ENCODE assay signal across 8 mouse cellular contexts in the genomic region with DNA sequence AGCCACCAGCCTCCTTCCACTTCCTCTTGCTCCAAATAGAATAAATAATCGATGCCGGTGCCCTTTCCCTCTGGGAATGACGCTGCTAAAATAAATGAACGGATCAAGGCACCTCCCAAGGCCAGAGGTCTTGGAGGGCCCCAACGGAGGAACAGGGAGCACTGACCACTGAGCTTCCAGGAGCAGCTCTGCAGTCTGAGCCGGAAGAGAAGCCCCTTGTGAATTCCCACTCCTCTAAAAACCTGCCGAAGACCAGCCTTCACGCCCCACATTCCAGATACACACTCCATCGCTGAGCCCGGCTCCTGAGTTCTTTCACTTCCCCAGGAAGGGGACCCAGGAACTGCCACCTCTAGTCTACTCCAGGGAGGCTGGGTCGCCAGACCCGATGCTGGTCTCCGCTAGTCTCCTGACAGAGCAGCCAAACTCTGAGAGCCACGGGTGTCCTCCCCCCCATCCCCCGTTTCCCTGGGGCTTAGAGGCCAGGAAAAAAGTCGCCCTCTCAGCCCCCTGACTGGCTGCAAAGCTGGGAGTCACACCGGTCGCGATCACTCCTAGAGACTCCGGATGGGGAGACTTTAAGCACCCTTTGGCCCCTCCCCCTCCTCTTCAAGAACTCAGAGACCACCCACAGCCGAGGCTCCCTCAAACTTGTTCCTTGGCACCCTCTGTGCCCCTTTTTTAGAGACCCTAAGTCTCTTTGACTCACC. TPM values are rescaled to one million over a fixed set of nuclear protein-coding genes. Genes with fewer than 3 reads are reported as not detected.
DNase-seq lines count a peak whose midpoint lies in the region; ATAC-seq and TF ChIP-seq lines count a peak whose summit lies in the region.

No protein-coding gene starts in this region.

- peaks cover 4% of the 10 kb centered on the region; the same call in 1 of the 2 replicates for H3K4me1 ChIP-seq in hindbrain, postnatal 0 days (ENCODE audit: insufficient read depth, low read length)
- peaks cover 19% of the 10 kb centered on the region for H3K4me1 ChIP-seq in liver, embryonic 16.5 days (ENCODE audit: control insufficient read depth, low read depth, low read length)
- H3K4me1 ChIP-seq in neural tube, embryonic 13.5 days (replicated peaks), result peaks cover 28% of the 10 kb centered on the region

- H3K4me3 ChIP-seq in hindbrain, postnatal 0 days (ENCODE audit: low read length), result peak overlapping the region; percentile 79
- peak overlapping the region; percentile 70 for H3K4me3 ChIP-seq in liver, embryonic 16.5 days (ENCODE audit: low read depth, low read length)
- peak overlapping the region; percentile 83 for H3K4me3 ChIP-seq in neural tube, embryonic 13.5 days

- peak overlapping the region; percentile 91 for H3K9ac ChIP-seq in hindbrain, postnatal 0 days (replicated peaks; ENCODE audit: low read length)
- peak overlapping the region; percentile 66 for H3K9ac ChIP-seq in liver, embryonic 16.5 days (ENCODE audit: low read depth, low read length)
- peak overlapping the region; percentile 94 for H3K9ac ChIP-seq in neural tube, embryonic 13.5 days

- H3K4me2 ChIP-seq in hindbrain, postnatal 0 days (ENCODE audit: low read depth, low read length), result peak overlapping the region; percentile 93
- peak overlapping the region; percentile 85 for H3K4me2 ChIP-seq in liver, embryonic 16.5 days (ENCODE audit: low read depth, low read length)
- H3K4me2 ChIP-seq in neural tube, embryonic 13.5 days, result peak overlapping the region; percentile 93

- H3K36me3 ChIP-seq in hindbrain, postnatal 0 days (ENCODE audit: insufficient read depth, low read length), result no peaks in the 10 kb centered on the region
- no peaks in the 10 kb centered on the region for H3K36me3 ChIP-seq in liver, embryonic 16.5 days (ENCODE audit: control insufficient read depth, insufficient read depth)
- H3K36me3 ChIP-seq in neural tube, embryonic 13.5 days, result peaks cover 10% of the 10 kb centered on the region

- no peaks in the 10 kb centered on the region for H3K27me3 ChIP-seq in hindbrain, postnatal 0 days (ENCODE audit: insufficient read depth, low read length)
- no peaks in the 10 kb centered on the region for H3K27me3 ChIP-seq in liver, embryonic 16.5 days (ENCODE audit: control insufficient read depth, insufficient read depth, low read depth, low read length)
- no peaks in the 10 kb centered on the region for H3K27me3 ChIP-seq in neural tube, embryonic 13.5 days

- peak; percentile 63 to 86 for DNase-seq in adrenal gland, adult (ENCODE audit: inconsistent age in 2 of 2, low spot score in 1 of 2)
- DNase-seq in adrenal gland, postnatal 4 days (ENCODE audit: low spot score in 2 of 2), result no peak
- peak; percentile 74 for DNase-seq in ZHBTc4 (ENCODE audit: low read depth, low spot score)
- DNase-seq in hindbrain, postnatal 0 days (ENCODE audit: low spot score), result peak; percentile 60
- no peak for DNase-seq in natural killer cell, adult 2 months (ENCODE audit: low spot score in 2 of 2)

- no peak for TF ChIP-seq CTCF in hindbrain, postnatal 0 days (IDR thresholded peaks at IDR 0.05; ENCODE audit: low read depth)

- WGBS in hindbrain, postnatal 0 days, result 0% methylated on average over 21 of the region's 21 CpGs
- WGBS in liver, embryonic 16.5 days (ENCODE audit: insufficient replicate concordance), result 2% methylated on average over 21 of the region's 21 CpGs
- WGBS in neural tube, embryonic 13.5 days, result 2% methylated on average over 21 of the region's 21 CpGs

- H3K27ac ChIP-seq in hindbrain, postnatal 0 days, result peak overlapping the region; percentile 95
- peak overlapping the region; percentile 29; the same call in 1 of the 2 replicates for H3K27ac ChIP-seq in liver, embryonic 16.5 days (ENCODE audit: low read length)
- H3K27ac ChIP-seq in neural tube, embryonic 13.5 days (replicated peaks), result peak overlapping the region; percentile 92

- no peaks in the 10 kb centered on the region for H3K9me3 ChIP-seq in hindbrain, postnatal 0 days (ENCODE audit: low read length)
- no peaks in the 10 kb centered on the region for H3K9me3 ChIP-seq in liver, embryonic 16.5 days (replicated peaks; ENCODE audit: control insufficient read depth, low read length)
- peaks cover 6% of the 10 kb centered on the region; the same call in 1 of the 2 replicates for H3K9me3 ChIP-seq in neural tube, embryonic 13.5 days

- ATAC-seq in erythroblast, adult 5-6 weeks (replicated peaks; ENCODE audit: low FRiP score, poor library complexity, severe bottlenecking), result 0 out of 2 replicates have a peak, but pooled peaks have one; percentile 16
- peak; percentile 6 for ATAC-seq in hindbrain, postnatal 0 days
- ATAC-seq in liver, embryonic 16.5 days (ENCODE audit: low read depth), result no peak
- ATAC-seq in neural tube, embryonic 13.5 days (ENCODE audit: low read depth), result peak; percentile 30

RNA-seq across cellular contexts. Expression of a gene that starts 1.2 kb away (rescaled TPM):
- total RNA-seq in adrenal gland, postnatal 4 days (2021), result 100 to 1,000 TPM in 1 of 2 experiments, 10 to 100 TPM in 1; 93.5 to 104 TPM
- 3.3 and 29.0 TPM in 2 replicates for total RNA-seq in erythroblast, adult 5-6 weeks (2015; ENCODE audit: low replicate concordance)
- 2.2 TPM in 2 replicates for total RNA-seq in erythroblast, adult 5-6 weeks (2017; ENCODE audit: low replicate concordance)
- 46.4 and 54.4 TPM in 2 replicates for total RNA-seq in hindbrain, postnatal 0 days (2014; rRNA removed)
- polyA plus RNA-seq in hindbrain, postnatal 0 days (2015; fragmentation: Nextera tagmentation; extraction: Ambion mirVana), result 52.7 and 57.7 TPM in 2 replicates
- 9.9 and 11.6 TPM in 2 replicates for polyA plus RNA-seq in liver, embryonic 16.5 days (2015; fragmentation: Nextera tagmentation; extraction: Ambion mirVana)
- 63.1 and 85.8 TPM in 2 replicates for polyA plus RNA-seq in neural tube, embryonic 13.5 days (2015; fragmentation: Nextera tagmentation; extraction: Ambion mirVana)

Comparison
In these comparisons a context has a peak if more than half of its experiments do, and no peak if none do; other contexts are left out.
1. DNase-seq: peak in adrenal gland, adult (2 of 2), ZHBTc4 (single experiment) and hindbrain, postnatal 0 days (single experiment); none in adrenal gland, postnatal 4 days (0 of 2) and natural killer cell, adult 2 months (0 of 2).
2. H3K27ac ChIP-seq: peak in every context shown above with its lines; median percentile 95 in hindbrain, postnatal 0 days; 92 in neural tube, embryonic 13.5 days; 29 in liver, embryonic 16.5 days.
3. Peak in every context shown above with its lines, with median percentiles within 50 percentile points of each other: H3K4me2 ChIP-seq, H3K4me3 ChIP-seq and H3K9ac ChIP-seq.